ENCODE assay signal across 9 mouse cellular contexts in genomic region chr15:12321788-12322621, GRCm38 (mm10). TPM values are rescaled to one million over a fixed set of nuclear protein-coding genes. Genes with fewer than 3 reads are reported as not detected.
DNase-seq lines count a peak whose midpoint lies in the region; ATAC-seq and TF ChIP-seq lines count a peak whose summit lies in the region.
"Had no signal": no experiment of that assay in that cellular context is flagged by ENCODE, and none has a peak within 500 bp of the region (broad histone marks: within the 10 kb centered on the region; RNA-seq: fewer than 3 reads in every experiment).

Gene 1810049J17Rik, minus strand, starts transcription at chr15:12321899.

- under 1% methylated on average over 69 of the region's 70 CpGs for WGBS in embryonic facial prominence, embryonic 12.5 days
- whole genome bisulfite sequencing in heart, embryonic 12.5 days, result under 1% methylated on average over 68 of the region's 70 CpGs
- under 1% methylated on average over 68 of the region's 70 CpGs for WGBS in kidney, embryonic 14.5 days
- under 1% methylated on average over 70 of the region's 70 CpGs for WGBS in lung, adult 2 months
- under 1% methylated on average over 44 of the region's 70 CpGs for WGBS in neural tube, embryonic 14.5 days

- TF ChIP-seq CTCF in lung, adult 2 months (IDR thresholded peaks at IDR 0.05; ENCODE audit: insufficient read depth, low read length), result no peak

- peaks cover 9% of the 10 kb centered on the region for H3K4me1 ChIP-seq in embryonic facial prominence, embryonic 12.5 days
- H3K4me1 ChIP-seq in heart, embryonic 12.5 days (replicated peaks), result peaks cover 31% of the 10 kb centered on the region
- peaks cover 10% of the 10 kb centered on the region; the same call in 1 of the 2 replicates for H3K4me1 ChIP-seq in kidney, embryonic 14.5 days (ENCODE audit: control insufficient read depth, insufficient read depth, low read length)
- peaks cover 15% of the 10 kb centered on the region for H3K4me1 ChIP-seq in lung, adult 2 months (ENCODE audit: control insufficient read depth, insufficient read depth, low read length)
- H3K4me1 ChIP-seq in neural tube, embryonic 14.5 days (ENCODE audit: control insufficient read depth, insufficient read depth, low read length), result peaks cover 21% of the 10 kb centered on the region; the same call in 1 of the 2 replicates

- peaks cover 3% of the 10 kb centered on the region; the same call in 1 of the 2 replicates for H3K27me3 ChIP-seq in embryonic facial prominence, embryonic 12.5 days
- no peaks in the 10 kb centered on the region for H3K27me3 ChIP-seq in heart, embryonic 12.5 days (replicated peaks)
- H3K27me3 ChIP-seq in kidney, embryonic 14.5 days (ENCODE audit: control insufficient read depth, insufficient read depth, low read length), result no peaks in the 10 kb centered on the region
- peaks cover 4% of the 10 kb centered on the region; the same call in 1 of the 2 replicates for H3K27me3 ChIP-seq in neural tube, embryonic 14.5 days (ENCODE audit: control insufficient read depth, insufficient read depth, low read length)

- H3K27ac ChIP-seq in embryonic facial prominence, embryonic 12.5 days, result peak within 1 kb of the TSS; percentile 89
- H3K27ac ChIP-seq in heart, embryonic 12.5 days (ENCODE audit: poor library complexity, severe bottlenecking), result peak within 1 kb of the TSS; percentile 96
- H3K27ac ChIP-seq in kidney, embryonic 14.5 days (ENCODE audit: low read depth, low read length), result peak within 1 kb of the TSS; percentile 96
- H3K27ac ChIP-seq in neural tube, embryonic 14.5 days (ENCODE audit: low read depth, low read length), result peak within 1 kb of the TSS; percentile 96

- H3K4me2 ChIP-seq in embryonic facial prominence, embryonic 12.5 days (replicated peaks), result peak within 1 kb of the TSS; percentile 75
- H3K4me2 ChIP-seq in heart, embryonic 12.5 days, result peak within 1 kb of the TSS; percentile 79
- peak within 1 kb of the TSS; percentile 84 for H3K4me2 ChIP-seq in kidney, embryonic 14.5 days (replicated peaks; ENCODE audit: low read depth, low read length)
- peak within 1 kb of the TSS; percentile 79 for H3K4me2 ChIP-seq in neural tube, embryonic 14.5 days (ENCODE audit: low read depth, low read length)

- TF ChIP-seq POLR2A in lung, adult 2 months (IDR thresholded peaks at IDR 0.05; ENCODE audit: borderline replicate concordance, extremely low read depth, low read depth, low read length), result no peak

- no peaks in the 10 kb centered on the region for H3K36me3 ChIP-seq in embryonic facial prominence, embryonic 12.5 days
- peaks cover 6% of the 10 kb centered on the region; the same call in 1 of the 2 replicates for H3K36me3 ChIP-seq in heart, embryonic 12.5 days
- H3K36me3 ChIP-seq in kidney, embryonic 14.5 days (ENCODE audit: control insufficient read depth, insufficient read depth, low read length), result peaks cover 3% of the 10 kb centered on the region; the same call in 1 of the 2 replicates
- no peaks in the 10 kb centered on the region for H3K36me3 ChIP-seq in neural tube, embryonic 14.5 days (ENCODE audit: control insufficient read depth, insufficient read depth, low read length)

- DNase-seq in CD4-positive helper T cell, adult 2 months (ENCODE audit: low read depth, low spot score), result peak; percentile 70
- peak; percentile 59 for DNase-seq in ZHBTc4 (ENCODE audit: low read depth, low spot score)
- peak; percentile 58 for DNase-seq in lung, adult 2 months
- peak; percentile 66 for DNase-seq in thymus, postnatal 14 days

- ATAC-seq in embryonic facial prominence, embryonic 12.5 days (ENCODE audit: insufficient number of reproducible peaks, insufficient read depth, low FRiP score, low TSS enrichment), result 0 out of 2 replicates have a peak, but pooled peaks have one; percentile 4
- ATAC-seq in heart, embryonic 12.5 days (ENCODE audit: insufficient number of reproducible peaks, low FRiP score), result peak; percentile 47
- ATAC-seq in kidney, embryonic 14.5 days (ENCODE audit: low FRiP score, low TSS enrichment), result peak; percentile 34
- peak; percentile 52 for ATAC-seq in neural tube, embryonic 14.5 days (ENCODE audit: low read depth)

- H3K4me3 ChIP-seq in embryonic facial prominence, embryonic 12.5 days, result peak within 1 kb of the TSS; percentile 97
- H3K4me3 ChIP-seq in heart, embryonic 12.5 days, result peak within 1 kb of the TSS; percentile 98
- H3K4me3 ChIP-seq in kidney, embryonic 14.5 days (ENCODE audit: low read length), result peak within 1 kb of the TSS; percentile 99
- peak within 1 kb of the TSS; percentile 82 for H3K4me3 ChIP-seq in lung, adult 2 months (replicated peaks; ENCODE audit: extremely low read depth, low read depth, low read length)
- peak within 1 kb of the TSS; percentile 100 for H3K4me3 ChIP-seq in neural tube, embryonic 14.5 days (ENCODE audit: low read depth, low read length)

- H3K9me3 ChIP-seq in embryonic facial prominence, embryonic 12.5 days, result no peaks in the 10 kb centered on the region
- no peaks in the 10 kb centered on the region for H3K9me3 ChIP-seq in heart, embryonic 12.5 days (replicated peaks)
- no peaks in the 10 kb centered on the region for H3K9me3 ChIP-seq in kidney, embryonic 14.5 days (ENCODE audit: control insufficient read depth, low read length)
- H3K9me3 ChIP-seq in neural tube, embryonic 14.5 days (ENCODE audit: control insufficient read depth, low read length), result no peaks in the 10 kb centered on the region

- peak within 1 kb of the TSS; percentile 99 for H3K9ac ChIP-seq in embryonic facial prominence, embryonic 12.5 days
- H3K9ac ChIP-seq in heart, embryonic 12.5 days, result peak within 1 kb of the TSS; percentile 99
- peak within 1 kb of the TSS; percentile 98 for H3K9ac ChIP-seq in kidney, embryonic 14.5 days (ENCODE audit: low read depth, low read length)
- H3K9ac ChIP-seq in neural tube, embryonic 14.5 days (replicated peaks; ENCODE audit: low read depth, low read length), result peak within 1 kb of the TSS; percentile 97

RNA-seq across cellular contexts. Expression of gene 1810049J17Rik, which starts in this region (rescaled TPM):
- 1.7 and 2.0 TPM in 2 replicates for polyA plus RNA-seq in embryonic facial prominence, embryonic 12.5 days (2016; fragmentation: Nextera tagmentation; extraction: Ambion mirVana)
- 0.50 and 0.73 TPM in 2 replicates for polyA plus RNA-seq in heart, embryonic 12.5 days (2016; fragmentation: Nextera tagmentation; extraction: Ambion mirVana)
- polyA plus RNA-seq in kidney, embryonic 14.5 days (2014; fragmentation: Nextera tagmentation; extraction: Ambion mirVana), result 0.81 and 1.9 TPM in 2 replicates
- polyA plus RNA-seq in lung, adult 2 months (2012; rRNA removed), result 0.85 TPM in 1 of 2 replicates, not detected in the other
- polyA plus RNA-seq in neural tube, embryonic 14.5 days (2014; fragmentation: Nextera tagmentation; extraction: Ambion mirVana), result 0.99 TPM in 1 of 2 replicates, not detected in the other
- polyA plus RNA-seq: frontal cortex, adult 2 months had no signal

Comparison
In these comparisons a context has a peak if more than half of its experiments do, and no peak if none do; other contexts are left out.
1. Peak in every context shown above with its lines: DNase-seq, ATAC-seq, H3K4me3 ChIP-seq and H3K27ac ChIP-seq.
2. Peak in ATAC-seq, H3K4me3 ChIP-seq, H3K27ac ChIP-seq, H3K9ac ChIP-seq and H3K4me2 ChIP-seq in heart, embryonic 12.5 days; RNA of the gene not detected or under 1 TPM.
3. Peak in DNase-seq and H3K4me3 ChIP-seq in lung, adult 2 months; RNA of the gene not detected or under 1 TPM.
4. Peak in ATAC-seq, H3K4me3 ChIP-seq, H3K27ac ChIP-seq, H3K9ac ChIP-seq and H3K4me2 ChIP-seq in neural tube, embryonic 14.5 days; RNA of the gene not detected or under 1 TPM.